Mouse (Mus musculus): Measurements from ENCODE around the gene Bcr.

Bcr gene

GRCm38 (mm10) chr10:75182151-75182774 lies 121.9 kb downstream of the Bcr start:
- peak; percentile 78 to 82 for DNase-seq (ENCODE audit: low spot score in 2 of 2)

- no peak for DNase-seq (ENCODE audit: low spot score in 2 of 2)
Observed at GRCm38 (mm10) chr10:75184826-75185225, 124.4 kb downstream of the Bcr start.

GRCm38 (mm10) chr10:75186551-75186950 lies 126.2 kb downstream of the Bcr start:
- no peak for DNase-seq (ENCODE audit: low spot score in 2 of 2)

GRCm38 (mm10) chr10:75187366-75188056 lies 127.1 kb downstream of the Bcr start:
- DNase-seq (ENCODE audit: low spot score in 2 of 2), result no peak

GRCm38 (mm10) chr10:75191647-75192046 lies 131.3 kb downstream of the Bcr start:
- DNase-seq (ENCODE audit: low spot score in 2 of 2), result no peak

- no peak for DNase-seq (ENCODE audit: low spot score in 2 of 2)
Observed at GRCm38 (mm10) chr10:75197817-75198216, 137.4 kb downstream of the Bcr start.

- no peak for DNase-seq (ENCODE audit: low spot score in 2 of 2)
Observed at GRCm38 (mm10) chr10:75200733-75201132, 140.3 kb downstream of the Bcr start.

- DNase-seq (ENCODE audit: low spot score in 2 of 2), result no peak
Observed at GRCm38 (mm10) chr10:75206192-75206591, 145.8 kb downstream of the Bcr start.

- DNase-seq (ENCODE audit: low spot score in 2 of 2), result no peak
Observed at GRCm38 (mm10) chr10:75210841-75211240, 150.4 kb downstream of the Bcr start.

GRCm38 (mm10) chr10:75211807-75212645 lies 151.6 kb downstream of the Bcr start, which contains the start of gene Specc1l:
Gene Specc1l (plus strand): TSS chr10:75212073.
- peak; percentile 93 to 94 for DNase-seq (ENCODE audit: low spot score in 2 of 2)

GRCm38 (mm10) chr10:75212981-75213380 lies 152.6 kb downstream of the Bcr start:
- DNase-seq (ENCODE audit: low spot score in 2 of 2), result peak; percentile 18 to 26

GRCm38 (mm10) chr10:75220722-75221121 lies 160.3 kb downstream of the Bcr start:
- no peak for DNase-seq (ENCODE audit: low spot score in 2 of 2)

GRCm38 (mm10) chr10:75221936-75222610 lies 161.7 kb downstream of the Bcr start:
- no peak for DNase-seq (ENCODE audit: low spot score in 2 of 2)

GRCm38 (mm10) chr10:75222611-75222998 lies 162.2 kb downstream of the Bcr start:
- peak in 1 of 2 experiments; percentile 17 for DNase-seq (ENCODE audit: low spot score in 2 of 2)

GRCm38 (mm10) chr10:75224154-75224553 lies 163.8 kb downstream of the Bcr start:
- no peak for DNase-seq (ENCODE audit: low spot score in 2 of 2)

GRCm38 (mm10) chr10:75224630-75225029 lies 164.2 kb downstream of the Bcr start:
- no peak for DNase-seq (ENCODE audit: low spot score in 2 of 2)

- DNase-seq (ENCODE audit: low spot score in 2 of 2), result no peak
Observed at GRCm38 (mm10) chr10:75227381-75227780, 167.0 kb downstream of the Bcr start.

- DNase-seq (ENCODE audit: low spot score in 2 of 2), result peak in 1 of 2 experiments; percentile 30
Observed at GRCm38 (mm10) chr10:75230572-75230971, 170.2 kb downstream of the Bcr start.

GRCm38 (mm10) chr10:75231876-75232275 lies 171.5 kb downstream of the Bcr start:
- DNase-seq (ENCODE audit: low spot score in 2 of 2), result no peak

- DNase-seq (ENCODE audit: low spot score in 2 of 2), result no peak
Observed at GRCm38 (mm10) chr10:75232612-75233155, 172.3 kb downstream of the Bcr start.

- DNase-seq (ENCODE audit: low spot score in 2 of 2), result no peak
Observed at GRCm38 (mm10) chr10:75233489-75233888, 173.1 kb downstream of the Bcr start.
